Mouse (Mus musculus) heart, adult 2 months (tissue): ENCODE data around the gene Ar. TPM values are rescaled to one million over a fixed set of nuclear protein-coding genes. Genes with fewer than 3 reads are reported as not detected.

ENCODE experiments used
- DNase-seq, 2 experiments: peaks; one replicate each; pipeline ENCODE4 v3.0.0; 2021
- H3K27ac ChIP-seq: fragments of 200-600 bp; 2 replicates; pipeline ENCODE4 v1.8.1; 2022
- H3K27me3 ChIP-seq: fragments of 200-500 bp; 2 replicates; pipeline ENCODE4 v1.6.1; 2012; ENCODE audit warnings: mild to moderate bottlenecking, low read length, inconsistent platforms, mixed read lengths; ENCODE audit not compliant: control insufficient read depth, insufficient read depth
- H3K36me3 ChIP-seq: fragments of 200-500 bp; 2 replicates; pipeline ENCODE4 v1.6.1; 2012; ENCODE audit warnings: low read length, inconsistent platforms; ENCODE audit not compliant: control insufficient read depth, insufficient read depth
- H3K4me1 ChIP-seq: fragments of 200-500 bp; 2 replicates; pipeline ENCODE4 v1.6.1; 2011; ENCODE audit warnings: low read length; ENCODE audit not compliant: control insufficient read depth, insufficient read depth
- H3K4me3 ChIP-seq: fragments of 200-600 bp; 2 replicates; pipeline ENCODE4 v1.8.1; 2022
- H3K79me2 ChIP-seq: fragments of 200-500 bp; replicated peaks from 2 replicates; pipeline ENCODE4 v1.6.1; 2012; ENCODE audit warnings: mild to moderate bottlenecking, inconsistent platforms, low read length, moderate library complexity, mixed read lengths; ENCODE audit not compliant: control insufficient read depth, insufficient read depth
- H3K9ac ChIP-seq: fragments of 200-500 bp; 2 replicates; pipeline ENCODE4 v1.6.1; 2012; ENCODE audit warnings: low read depth, mild to moderate bottlenecking, control low read depth, inconsistent platforms, low read length, mixed read lengths
- CTCF ChIP-seq: fragments of 200-600 bp; IDR thresholded peaks from 2 replicates; pipeline ENCODE4 v1.8.1; 2022; ENCODE audit warnings: antibody characterized with exemption, mild to moderate bottlenecking, moderate library complexity
- EP300 ChIP-seq: fragments of 200-500 bp; IDR thresholded peaks from 2 replicates; pipeline ENCODE4 v1.6.1; 2011; ENCODE audit warnings: low read depth, low read length, control low read depth; ENCODE audit not compliant: insufficient read depth
- POLR2A ChIP-seq: fragments of 200-500 bp; IDR thresholded peaks from 2 replicates; pipeline ENCODE4 v1.6.1; 2011; ENCODE audit warnings: mild to moderate bottlenecking, low read depth, low read length, control low read depth; ENCODE audit not compliant: insufficient read depth
- WGBS: fragments of 180-500 bp; shearing (Covaris S2); methylation state at CpG from one replicate; pipeline ENCODE4 v1.1.7; 2018; 5-methylcytosine and 5-hydroxymethylcytosine counted together
- intact Hi-C: fragments of 180-260 bp; cut with DNase I; formaldehyde crosslinking; loops from one replicate; pipeline ENCODE4 v1.15.1; 2025
- polyA plus RNA-seq: library from polyadenylated mRNA; depleted of rRNA; stranded (reverse); fragments of >200 nt; gene quantifications from 2 replicates; pipeline ENCODE4 v1.2.3, GENCODE M21; 2012
- total RNA-seq, 2 experiments: library from RNA; stranded (reverse); gene quantifications; 2 replicates each; pipeline ENCODE4 v1.2.3; 2021

Ar gene
- total and polyA plus RNA-seq, 3 experiments, result 0.59 to 3.8 (median 2.1) TPM

DNA sequence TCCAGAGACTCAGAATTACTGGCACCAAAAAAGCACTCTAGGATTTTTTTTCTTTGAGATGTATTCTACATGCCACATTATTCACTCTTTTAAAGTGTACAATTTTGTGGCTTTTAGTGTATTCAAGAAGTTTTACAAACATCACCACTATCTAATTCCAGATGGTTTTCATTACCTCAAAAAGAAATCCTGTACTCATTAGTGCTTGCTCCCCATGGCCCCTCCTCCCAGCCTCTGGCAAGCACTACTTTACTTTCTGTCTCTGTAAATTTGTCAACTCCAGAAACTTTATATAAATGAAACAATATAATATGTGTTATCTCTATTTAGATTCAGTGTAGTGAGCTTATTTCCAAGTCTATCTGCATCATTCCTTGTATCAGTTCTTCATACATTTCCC lies 122.8 kb downstream of the Ar start:
- H3K27me3 ChIP-seq, result no peaks in the 10 kb centered on the region
- H3K4me1 ChIP-seq, result no peaks in the 10 kb centered on the region
- H3K79me2 ChIP-seq, result no peaks in the 10 kb centered on the region
- TF ChIP-seq EP300 (no peak), CTCF (no peak), POLR2A (no peak)
- no peaks in the 10 kb centered on the region for H3K36me3 ChIP-seq
- no peak overlapping the region for H3K4me3 ChIP-seq
- H3K9ac ChIP-seq, result no peak overlapping the region
- no peak overlapping the region for H3K27ac ChIP-seq
- no peak for DNase-seq
- intact Hi-C loops, result no loop called here

DNA sequence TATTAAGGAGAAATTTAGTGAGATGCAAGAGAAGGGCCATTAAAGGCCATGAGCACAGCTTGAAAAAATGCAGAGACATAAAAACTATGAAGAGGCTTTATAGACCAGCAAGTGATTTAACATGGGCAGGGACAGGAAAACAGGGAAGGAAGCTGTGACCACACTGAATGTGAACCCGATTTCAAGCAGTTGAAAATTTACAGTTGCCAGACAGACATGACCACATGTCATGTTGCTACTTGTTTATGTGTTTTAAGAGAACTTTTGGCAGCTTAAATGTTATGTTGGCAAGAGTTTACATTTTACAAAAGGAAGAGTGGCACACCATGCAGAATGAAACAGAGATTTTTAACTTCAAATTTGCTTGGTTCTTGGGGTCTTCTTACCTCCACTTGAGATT lies 143.2 kb downstream of the Ar start:
- H3K27me3 ChIP-seq, result no peaks in the 10 kb centered on the region
- no peak for DNase-seq
- 4% methylated on average over 1 of the region's 1 CpGs for WGBS

DNA sequence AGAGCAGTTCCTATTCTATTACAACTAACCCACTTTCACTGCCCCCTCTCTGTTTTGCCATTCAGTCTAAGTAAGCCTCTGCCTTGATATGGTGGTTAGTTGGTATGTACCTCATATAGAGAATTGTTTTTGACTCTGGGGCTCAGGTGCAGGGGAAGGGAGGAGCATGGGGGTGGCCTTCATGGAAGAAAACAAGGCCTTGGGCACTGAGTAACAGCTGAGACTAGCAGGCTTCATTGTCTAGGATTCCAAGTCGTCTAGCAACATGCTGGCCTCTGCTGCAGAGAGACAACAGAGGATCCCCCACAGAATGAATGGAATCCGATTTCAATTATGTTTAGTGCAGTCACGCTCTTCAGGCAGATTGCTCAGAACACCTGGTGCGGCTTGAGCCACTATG lies 152.1 kb downstream of the Ar start:
- Histone ChIP-seq H3K9ac (no peak overlapping the region), H3K4me3 (no peak overlapping the region), H3K27me3 (no peaks in the 10 kb centered on the region), H3K4me1 (no peaks in the 10 kb centered on the region), H3K36me3 (no peaks in the 10 kb centered on the region), H3K79me2 (no peaks in the 10 kb centered on the region), H3K27ac (no peak overlapping the region)
- intact Hi-C loops, result no loop called here
- TF ChIP-seq EP300, result no peak
- no peak for TF ChIP-seq CTCF
- TF ChIP-seq POLR2A, result no peak
- no peak for DNase-seq
- WGBS, result 76% methylated on average over 4 of the region's 4 CpGs

More for the DNA sequence above, 143.2 kb downstream of the Ar start:
- TF ChIP-seq POLR2A (no peak), CTCF (no peak), EP300 (no peak)
- Histone ChIP-seq H3K9ac (no peak overlapping the region), H3K79me2 (no peaks in the 10 kb centered on the region), H3K36me3 (no peaks in the 10 kb centered on the region), H3K4me1 (no peaks in the 10 kb centered on the region), H3K4me3 (no peak overlapping the region), H3K27ac (no peak overlapping the region)
- intact Hi-C loops, result no loop called here

DNA sequence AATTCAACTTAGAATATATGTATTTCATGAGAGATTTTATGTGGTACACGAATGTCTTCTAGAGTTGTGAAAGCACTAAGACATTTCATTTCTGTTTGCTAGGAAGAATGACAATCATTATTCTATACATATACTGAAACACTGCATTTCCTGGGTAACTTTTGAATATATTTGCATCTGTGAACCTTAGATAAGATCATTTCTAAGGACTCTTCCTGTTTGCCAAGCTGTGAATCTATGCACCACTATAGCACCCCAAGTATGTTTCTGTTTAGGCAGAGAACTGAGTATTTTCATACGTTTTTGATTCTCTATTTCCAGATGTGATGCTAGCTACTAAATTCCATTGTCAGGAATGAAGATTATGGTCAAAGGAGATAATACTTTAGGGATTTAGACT lies 153.4 kb downstream of the Ar start:
- no peaks in the 10 kb centered on the region for H3K4me1 ChIP-seq
- intact Hi-C loops, result no loop called here
- no peak for DNase-seq
- WGBS, result 47% methylated on average over 2 of the region's 2 CpGs
- no peaks in the 10 kb centered on the region for H3K36me3 ChIP-seq
- H3K27me3 ChIP-seq, result no peaks in the 10 kb centered on the region
- no peak overlapping the region for H3K4me3 ChIP-seq
- TF ChIP-seq CTCF, result no peak
- TF ChIP-seq EP300, result no peak
- TF ChIP-seq POLR2A, result no peak
- H3K9ac ChIP-seq, result no peak overlapping the region
- no peaks in the 10 kb centered on the region for H3K79me2 ChIP-seq
- no peak overlapping the region for H3K27ac ChIP-seq

DNA sequence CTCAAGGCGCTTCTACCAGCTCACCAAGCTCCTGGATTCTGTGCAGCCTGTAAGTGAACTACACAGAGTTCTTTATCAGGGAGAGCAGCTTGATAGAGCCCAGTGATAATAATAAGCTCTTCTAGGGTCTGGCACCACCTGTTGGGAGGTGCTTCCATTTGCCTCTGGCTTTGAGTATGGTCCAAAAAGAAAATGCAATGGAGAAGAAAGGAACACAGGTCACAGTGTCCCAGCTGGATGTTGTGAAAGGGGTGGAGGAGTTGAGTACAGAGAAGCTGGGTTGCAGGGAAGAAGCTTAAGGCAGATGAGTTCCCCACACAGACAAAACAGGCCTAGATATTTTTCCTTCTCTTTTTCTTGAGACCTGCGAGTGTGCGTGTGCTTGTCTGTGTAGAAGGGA lies 167.4 kb downstream of the Ar start:
- no peaks in the 10 kb centered on the region for H3K4me1 ChIP-seq
- 82% methylated on average over 3 of the region's 3 CpGs for WGBS
- no peak for DNase-seq
- TF ChIP-seq POLR2A, result no peak
- TF ChIP-seq CTCF, result no peak
- no peak for TF ChIP-seq EP300
- H3K36me3 ChIP-seq, result no peaks in the 10 kb centered on the region
- H3K27ac ChIP-seq, result no peak overlapping the region
- no peaks in the 10 kb centered on the region for H3K27me3 ChIP-seq
- H3K9ac ChIP-seq, result no peak overlapping the region
- H3K4me3 ChIP-seq, result no peak overlapping the region
- H3K79me2 ChIP-seq, result no peaks in the 10 kb centered on the region
- intact Hi-C loops, result no loop called here

DNA sequence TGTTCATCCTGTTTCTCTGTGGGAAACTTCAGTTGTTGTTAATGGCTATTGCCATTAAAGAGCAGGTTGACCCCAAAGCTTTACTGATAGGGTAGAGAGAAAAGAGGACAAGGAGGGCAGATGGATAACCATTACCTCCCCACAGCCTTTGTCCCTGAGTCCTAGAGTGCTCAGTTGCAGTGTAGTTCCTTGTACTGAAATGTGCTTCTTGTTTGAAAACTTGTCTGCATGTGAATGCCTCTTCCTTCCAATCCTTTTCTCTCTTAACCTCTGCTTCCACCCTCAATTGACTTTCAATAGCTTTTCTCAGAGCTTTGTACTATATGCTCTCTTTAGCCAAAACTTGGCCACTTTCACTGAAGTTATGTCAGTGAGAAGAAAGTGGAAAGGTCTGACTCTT lies 168.9 kb downstream of the Ar start:
- TF ChIP-seq EP300 (no peak), POLR2A (no peak), CTCF (no peak)
- intact Hi-C loops, result no loop called here
- DNase-seq, result no peak
- H3K79me2 ChIP-seq, result no peaks in the 10 kb centered on the region
- H3K27ac ChIP-seq, result no peak overlapping the region
- no peak overlapping the region for H3K4me3 ChIP-seq
- no peak overlapping the region for H3K9ac ChIP-seq
- no peaks in the 10 kb centered on the region for H3K27me3 ChIP-seq
- no peaks in the 10 kb centered on the region for H3K4me1 ChIP-seq
- no peaks in the 10 kb centered on the region for H3K36me3 ChIP-seq
